ENCODE assay signal across 8 mouse cellular contexts in genomic region chr8:105900180-105900940, GRCm38 (mm10). TPM values are rescaled to one million over a fixed set of nuclear protein-coding genes. Genes with fewer than 3 reads are reported as not detected.
DNase-seq lines count a peak whose midpoint lies in the region; ATAC-seq lines count a peak whose summit lies in the region.

TSS of gene Pskh1 (plus strand) at chr8:105900441.

- H3K9ac ChIP-seq in intestine, embryonic 14.5 days (ENCODE audit: low read length): peak within 1 kb of the TSS; percentile 86

- H3K9me3 ChIP-seq in intestine, embryonic 14.5 days (ENCODE audit: control insufficient read depth, low read length): no peaks in the 10 kb centered on the region

- DNase-seq in adrenal gland, adult 18-20 months (ENCODE audit: low spot score in 2 of 2): peak; percentile 93 to 94
- peak; percentile 96 for DNase-seq in embryo, embryonic 11 days
- DNase-seq in gastrocnemius, postnatal 25 days: peak; percentile 90
- peak; percentile 97 for DNase-seq in intestine, embryonic 14.5 days (ENCODE audit: low spot score)
- DNase-seq in left cerebral cortex, postnatal 14 days (ENCODE audit: low spot score in 2 of 2): peak; percentile 87 to 93
- DNase-seq in mesoderm, embryonic 11.5 days (ENCODE audit: low read depth, low spot score): peak; percentile 97
- peak; percentile 85 to 87 for DNase-seq in right cerebral cortex, postnatal 36 days (ENCODE audit: low spot score in 2 of 2)
- peak; percentile 95 for DNase-seq in yolk sac, embryonic 10.5 days (ENCODE audit: low spot score)

- WGBS in intestine, embryonic 14.5 days: under 1% methylated on average over 67 of the region's 68 CpGs

- H3K4me2 ChIP-seq in intestine, embryonic 14.5 days (ENCODE audit: low read length): peak within 1 kb of the TSS; percentile 70

- peak within 1 kb of the TSS; percentile 76 for H3K4me3 ChIP-seq in intestine, embryonic 14.5 days (ENCODE audit: low read depth, low read length)

- 0 out of 2 replicates have a peak, but pooled peaks cover 3% of the 10 kb centered on the region for H3K36me3 ChIP-seq in intestine, embryonic 14.5 days (ENCODE audit: control insufficient read depth, insufficient read depth, low read length)

- intact Hi-C loops in left cerebral cortex, postnatal 14 days (cut with DNase I): no loop called here

- H3K27ac ChIP-seq in intestine, embryonic 14.5 days (ENCODE audit: low read depth): peak within 1 kb of the TSS; percentile 81

- peak; percentile 92 for ATAC-seq in intestine, embryonic 14.5 days (replicated peaks; ENCODE audit: low FRiP score, low TSS enrichment, low read depth)

- peaks cover 8% of the 10 kb centered on the region for H3K4me1 ChIP-seq in intestine, embryonic 14.5 days (replicated peaks; ENCODE audit: control insufficient read depth, insufficient read depth, low read length)

- no peaks in the 10 kb centered on the region for H3K27me3 ChIP-seq in intestine, embryonic 14.5 days (replicated peaks; ENCODE audit: control insufficient read depth, insufficient read depth, low read length)

RNA-seq across cellular contexts. Expression of gene Pskh1, which starts in this region (rescaled TPM):
- total RNA-seq in adrenal gland, adult 18-20 months (2021): 10 to 100 TPM; 25.8 to 30.0 TPM
- 10 to 100 TPM in 1 of 2 experiments, 1 to 10 TPM in 1; 10.0 to 10.7 TPM for total RNA-seq in gastrocnemius, postnatal 25 days (2021)
- polyA plus RNA-seq in intestine, embryonic 14.5 days (2014; fragmentation: Nextera tagmentation; extraction: Ambion mirVana): 30.0 and 31.7 TPM in 2 replicates
- 1 to 10 TPM; 7.4 to 7.5 TPM for total RNA-seq in left cerebral cortex, postnatal 14 days (2021)

Comparison
In these comparisons a context has a peak if more than half of its experiments do, and no peak if none do; other contexts are left out.
1. Peak in every context shown above with its lines: DNase-seq, ATAC-seq, H3K4me3 ChIP-seq and H3K27ac ChIP-seq.